Mouse (Mus musculus): ENCODE measurements around the gene Aff3. TPM values are rescaled to one million over a fixed set of nuclear protein-coding genes. Genes with fewer than 3 reads are reported as not detected.

Aff3 gene
- polyA plus RNA-seq, 1 experiment from 2014 or later = 1.5 TPM

DNA sequence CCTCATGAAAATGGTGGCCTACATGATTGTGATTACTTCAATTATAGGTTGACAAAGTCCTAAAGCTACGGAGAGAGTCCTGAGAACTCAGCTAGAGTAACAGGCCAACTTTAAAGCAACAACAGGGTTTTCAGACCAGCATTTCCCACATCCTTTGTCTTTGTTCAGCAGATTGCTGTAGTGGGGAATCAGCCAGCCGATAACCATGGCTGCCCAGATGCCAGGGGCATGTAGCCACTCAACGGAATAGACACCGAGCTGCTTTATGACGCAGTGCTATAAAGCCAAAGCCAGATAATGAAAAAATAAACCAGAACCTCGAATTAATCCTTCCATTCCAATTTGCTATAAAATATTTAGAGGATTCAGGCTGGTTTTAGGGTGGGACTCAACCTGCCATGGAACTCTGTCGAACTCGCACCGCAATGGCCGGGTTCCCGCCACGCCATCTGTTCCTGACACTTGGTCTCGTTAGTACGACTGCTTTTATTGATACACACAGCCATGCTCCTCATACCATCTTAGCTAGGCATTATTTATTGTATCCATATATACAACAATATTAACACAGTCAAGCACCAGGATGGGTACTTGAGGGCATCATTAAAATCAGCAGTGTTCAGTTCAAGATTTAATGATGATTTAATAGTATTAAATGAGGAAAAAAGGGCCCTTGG lies 297.2 kb downstream of the Aff3 start:
- no peak overlapping the region for H3K27ac ChIP-seq
- H3K4me1 ChIP-seq = no peaks in the 10 kb centered on the region; the same call in 1 of the 2 replicates
- 81% methylated on average over 14 of the region's 14 CpGs for WGBS (ENCODE audit: insufficient replicate concordance)
- no peaks in the 10 kb centered on the region for H3K27me3 ChIP-seq (replicated peaks)
- H3K4me2 ChIP-seq = no peak overlapping the region
- no peaks in the 10 kb centered on the region for H3K36me3 ChIP-seq
- H3K9ac ChIP-seq = no peak overlapping the region
- ATAC-seq = no peak
- H3K9me3 ChIP-seq (replicated peaks) = no peaks in the 10 kb centered on the region
- H3K4me3 ChIP-seq = no peak overlapping the region

DNA sequence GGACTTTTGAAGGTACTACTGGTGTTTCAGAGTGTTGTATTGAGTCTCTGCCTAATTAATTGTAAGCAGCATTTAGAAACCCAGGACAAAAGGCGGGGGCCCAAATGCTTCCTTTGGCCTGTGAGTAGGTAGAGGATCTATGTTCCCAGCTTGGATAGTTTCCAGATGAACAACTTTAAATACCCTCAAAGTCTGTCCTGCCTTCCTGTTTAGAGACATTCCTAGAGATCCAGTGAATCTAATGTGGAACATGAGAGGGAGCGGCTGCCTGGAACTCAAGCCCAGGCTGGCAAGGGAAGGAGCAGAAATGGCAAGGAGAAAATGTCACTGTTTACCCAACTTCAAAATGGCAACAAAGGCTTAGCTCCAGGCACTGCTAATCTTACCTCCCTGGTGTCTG lies 300.9 kb downstream of the Aff3 start:
- Histone ChIP-seq H3K9ac (no peak overlapping the region), H3K9me3 (replicated peaks) (no peaks in the 10 kb centered on the region), H3K27ac (no peak overlapping the region), H3K36me3 (no peaks in the 10 kb centered on the region), H3K4me3 (no peak overlapping the region), H3K4me2 (no peak overlapping the region), H3K27me3 (replicated peaks) (no peaks in the 10 kb centered on the region), H3K4me1 (no peaks in the 10 kb centered on the region)
- ATAC-seq = no peak
- WGBS (ENCODE audit: insufficient replicate concordance) = 69% methylated on average over 2 of the region's 2 CpGs

DNA sequence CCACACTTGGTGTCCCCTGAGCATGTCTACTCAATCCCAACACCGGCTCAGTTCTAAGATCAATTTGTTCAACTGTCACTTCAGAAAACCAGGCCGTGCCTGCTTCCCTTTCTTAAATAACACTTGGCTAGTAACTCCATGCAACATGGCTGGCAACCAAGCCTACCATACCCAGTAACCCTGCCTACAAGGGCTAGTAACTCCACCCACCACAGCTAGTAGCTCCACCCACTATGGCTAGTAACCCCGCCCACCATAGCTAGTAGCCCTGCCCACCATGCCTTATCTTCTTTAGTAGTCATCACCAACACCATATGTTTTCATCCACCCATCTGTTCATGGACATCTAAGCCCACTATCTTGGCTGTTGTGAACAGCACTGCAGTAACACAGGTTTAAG lies 302.5 kb downstream of the Aff3 start:
- no peak overlapping the region for H3K4me2 ChIP-seq
- H3K27me3 ChIP-seq (replicated peaks) = no peaks in the 10 kb centered on the region
- 79% methylated on average over 3 of the region's 3 CpGs for WGBS (ENCODE audit: insufficient replicate concordance)
- no peaks in the 10 kb centered on the region for H3K36me3 ChIP-seq
- no peaks in the 10 kb centered on the region for H3K4me1 ChIP-seq
- ATAC-seq = no peak
- H3K4me3 ChIP-seq = no peak overlapping the region
- H3K9me3 ChIP-seq (replicated peaks) = no peaks in the 10 kb centered on the region
- no peak overlapping the region for H3K9ac ChIP-seq
- H3K27ac ChIP-seq = no peak overlapping the region

DNA sequence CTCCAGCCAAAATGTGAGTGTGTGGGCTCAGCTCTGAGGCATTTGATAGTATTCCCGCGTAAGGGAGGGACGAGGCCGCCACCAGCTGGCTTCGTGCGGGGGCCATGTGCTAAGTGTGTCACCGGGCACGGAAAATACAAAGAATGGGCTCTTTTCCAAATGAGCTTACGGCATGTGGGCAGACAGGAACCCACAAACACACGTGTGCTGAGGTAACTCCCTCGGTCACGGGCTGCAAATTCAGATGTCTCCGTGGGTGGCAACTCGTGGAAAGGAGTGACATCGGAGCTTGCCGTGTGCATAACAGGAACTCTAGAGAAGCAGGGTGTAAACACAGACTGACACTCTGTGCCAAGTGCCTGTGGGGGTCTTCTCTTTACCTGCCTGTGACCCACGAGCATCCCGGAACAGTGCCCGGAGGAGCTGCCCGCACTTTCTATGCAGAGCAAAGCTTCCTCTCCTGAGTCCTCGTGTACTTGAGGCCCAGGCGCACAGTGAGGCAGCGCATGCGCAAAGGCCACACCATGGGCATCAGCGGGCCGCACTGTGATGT lies 305.9 kb downstream of the Aff3 start:
- H3K36me3 ChIP-seq = no peaks in the 10 kb centered on the region
- no peak overlapping the region for H3K9ac ChIP-seq
- H3K9me3 ChIP-seq (replicated peaks) = no peaks in the 10 kb centered on the region
- H3K4me3 ChIP-seq = no peak overlapping the region
- no peaks in the 10 kb centered on the region for H3K27me3 ChIP-seq (replicated peaks)
- no peak overlapping the region for H3K27ac ChIP-seq
- 83% methylated on average over 26 of the region's 26 CpGs for WGBS (ENCODE audit: insufficient replicate concordance)
- no peaks in the 10 kb centered on the region for H3K4me1 ChIP-seq
- H3K4me2 ChIP-seq = no peak overlapping the region
- ATAC-seq = no peak

DNA sequence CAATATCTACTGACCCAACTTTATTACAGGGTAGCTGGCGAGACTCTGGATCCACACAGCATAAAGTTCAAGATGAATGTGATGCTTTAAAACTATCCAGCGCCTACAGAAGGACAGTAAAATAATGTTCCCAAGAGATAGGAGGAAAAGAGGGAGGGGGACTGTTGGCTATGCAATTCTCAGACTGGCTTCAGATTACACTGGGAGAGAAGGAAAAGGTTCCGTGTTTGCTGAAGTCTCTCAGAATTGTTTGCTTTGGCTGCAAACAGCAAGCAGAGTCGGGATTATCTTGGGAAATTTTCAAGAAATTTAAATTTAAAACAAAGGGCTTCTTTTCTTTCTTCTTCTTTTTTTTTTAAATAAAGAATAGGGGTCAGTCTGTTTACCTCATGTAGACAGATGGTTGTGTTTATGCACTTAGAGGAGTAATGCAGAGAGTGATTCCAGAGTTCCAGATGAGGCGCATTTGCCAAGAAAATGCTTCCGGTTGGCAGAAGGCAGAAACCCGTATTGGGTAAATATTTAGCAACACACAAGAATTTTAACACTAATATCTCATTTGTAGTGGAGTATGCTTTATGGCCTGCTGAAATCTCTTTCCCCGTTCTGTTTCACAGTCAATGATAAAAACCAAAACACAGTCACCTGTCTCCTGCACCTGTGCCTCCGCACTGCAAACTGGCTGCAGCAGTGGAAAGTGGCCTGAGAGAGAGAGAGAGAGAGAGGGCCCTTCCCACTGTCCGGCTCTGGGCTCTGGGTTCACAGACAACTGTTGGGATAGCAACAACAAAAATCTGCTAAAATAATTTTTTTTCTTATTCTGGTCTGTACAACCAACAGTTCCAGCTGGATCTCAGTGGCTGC lies 306.6 kb downstream of the Aff3 start:
- H3K36me3 ChIP-seq = no peaks in the 10 kb centered on the region
- H3K27ac ChIP-seq = no peak overlapping the region
- no peaks in the 10 kb centered on the region for H3K9me3 ChIP-seq (replicated peaks)
- 61% methylated on average over 10 of the region's 10 CpGs for WGBS (ENCODE audit: insufficient replicate concordance)
- H3K4me2 ChIP-seq = no peak overlapping the region
- no peak for ATAC-seq
- no peaks in the 10 kb centered on the region for H3K4me1 ChIP-seq
- H3K27me3 ChIP-seq (replicated peaks) = no peaks in the 10 kb centered on the region
- H3K4me3 ChIP-seq = no peak overlapping the region
- no peak overlapping the region for H3K9ac ChIP-seq

DNA sequence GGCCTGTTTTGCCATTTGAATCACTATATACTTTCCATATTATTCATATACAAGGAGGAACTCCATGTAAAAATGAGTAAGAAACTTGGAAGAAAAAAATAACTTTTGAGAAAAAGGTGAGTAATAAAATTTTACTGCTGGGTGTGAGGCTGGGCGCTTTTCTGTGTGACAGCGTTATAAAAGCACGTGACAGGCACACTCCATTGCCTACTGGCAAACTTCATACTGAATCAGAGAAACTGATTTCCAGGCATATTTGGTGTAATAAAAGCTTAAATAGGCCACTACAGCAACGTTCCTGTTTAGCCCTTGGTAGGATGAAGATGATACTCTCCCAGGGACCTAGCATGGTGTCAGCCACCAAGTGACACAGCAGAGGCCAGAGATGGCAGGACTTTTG lies 310.2 kb downstream of the Aff3 start:
- Histone ChIP-seq H3K9me3 (replicated peaks) (no peaks in the 10 kb centered on the region), H3K27me3 (replicated peaks) (no peaks in the 10 kb centered on the region), H3K4me1 (no peaks in the 10 kb centered on the region), H3K4me3 (no peak overlapping the region), H3K27ac (no peak overlapping the region), H3K36me3 (no peaks in the 10 kb centered on the region), H3K9ac (no peak overlapping the region), H3K4me2 (no peak overlapping the region)
- no peak for ATAC-seq
- WGBS (ENCODE audit: insufficient replicate concordance) = 78% methylated on average over 4 of the region's 4 CpGs

DNA sequence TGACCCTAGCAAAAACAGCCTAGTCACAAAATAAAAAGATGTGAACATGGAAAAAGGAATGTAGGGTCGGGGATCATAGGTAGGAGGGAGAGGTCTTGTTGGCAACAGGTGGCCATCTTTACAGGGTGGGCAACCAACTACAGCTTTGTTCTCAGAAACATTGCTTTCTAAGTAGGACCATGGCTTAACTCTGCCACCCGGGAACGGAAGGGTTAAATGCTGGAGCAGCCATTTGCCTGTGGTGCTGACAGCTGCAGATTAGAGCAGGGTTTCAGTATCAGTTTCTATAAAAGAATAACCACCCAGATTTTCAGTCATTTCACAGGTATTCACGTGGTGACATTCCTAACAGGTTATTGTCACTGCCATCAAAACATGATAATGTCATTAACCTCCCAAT lies 317.4 kb downstream of the Aff3 start:
- no peak overlapping the region for H3K27ac ChIP-seq
- H3K9me3 ChIP-seq (replicated peaks) = no peaks in the 10 kb centered on the region
- 65% methylated on average over 4 of the region's 4 CpGs for WGBS (ENCODE audit: insufficient replicate concordance)
- no peaks in the 10 kb centered on the region for H3K4me1 ChIP-seq
- no peak overlapping the region for H3K4me2 ChIP-seq
- no peaks in the 10 kb centered on the region for H3K36me3 ChIP-seq
- no peak overlapping the region for H3K9ac ChIP-seq
- H3K27me3 ChIP-seq (replicated peaks) = no peaks in the 10 kb centered on the region
- no peak overlapping the region for H3K4me3 ChIP-seq
- no peak for ATAC-seq

DNA sequence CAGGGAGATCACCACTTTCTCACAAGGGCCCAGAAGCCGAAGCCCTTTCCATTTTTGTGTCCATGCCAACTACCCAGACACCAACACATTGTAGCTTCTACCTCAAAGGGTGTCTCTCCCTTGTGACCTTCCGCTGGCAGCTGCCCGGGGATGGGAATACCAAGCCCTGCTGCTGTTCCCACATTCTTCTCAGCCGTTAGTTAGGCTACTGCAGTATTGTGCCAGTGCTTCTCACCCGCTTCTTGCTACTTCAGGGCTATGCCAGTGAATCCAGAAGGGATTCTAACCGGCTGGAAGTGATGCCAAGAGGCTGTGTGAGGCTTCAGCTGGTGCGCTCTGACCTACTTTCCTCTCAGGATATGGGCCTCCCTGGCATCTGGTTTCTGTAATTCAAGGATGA lies 330.5 kb downstream of the Aff3 start:
- no peaks in the 10 kb centered on the region for H3K27me3 ChIP-seq (replicated peaks)
- 72% methylated on average over 7 of the region's 7 CpGs for WGBS (ENCODE audit: insufficient replicate concordance)
- no peak for ATAC-seq
- H3K27ac ChIP-seq = no peak overlapping the region
- H3K36me3 ChIP-seq = no peaks in the 10 kb centered on the region
- no peak overlapping the region for H3K4me2 ChIP-seq
- H3K4me3 ChIP-seq = no peak overlapping the region
- H3K9me3 ChIP-seq (replicated peaks) = no peaks in the 10 kb centered on the region
- no peaks in the 10 kb centered on the region for H3K4me1 ChIP-seq
- H3K9ac ChIP-seq = no peak overlapping the region

DNA sequence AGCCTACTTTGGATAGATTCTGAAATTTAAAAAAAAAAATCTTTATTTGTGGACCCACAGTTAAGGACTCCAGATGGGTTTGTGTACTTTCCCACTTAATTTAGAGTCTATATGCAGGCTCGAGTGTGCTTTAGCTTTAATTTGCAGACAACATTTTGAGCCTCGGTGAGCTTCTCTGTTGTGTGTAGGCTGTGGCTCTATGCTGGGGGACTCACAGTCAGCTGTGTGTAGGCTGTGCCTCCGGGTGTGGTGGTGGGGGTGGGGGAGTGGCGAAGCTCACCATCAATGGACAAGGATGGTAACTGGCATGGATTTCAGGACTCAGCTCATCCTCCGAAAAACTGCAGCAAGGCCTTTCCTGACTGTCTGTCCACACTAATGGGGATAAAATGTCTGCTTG lies 331.8 kb downstream of the Aff3 start:
- H3K9ac ChIP-seq = no peak overlapping the region
- H3K36me3 ChIP-seq = no peaks in the 10 kb centered on the region
- WGBS (ENCODE audit: insufficient replicate concordance) = 69% methylated on average over 5 of the region's 5 CpGs

DNA sequence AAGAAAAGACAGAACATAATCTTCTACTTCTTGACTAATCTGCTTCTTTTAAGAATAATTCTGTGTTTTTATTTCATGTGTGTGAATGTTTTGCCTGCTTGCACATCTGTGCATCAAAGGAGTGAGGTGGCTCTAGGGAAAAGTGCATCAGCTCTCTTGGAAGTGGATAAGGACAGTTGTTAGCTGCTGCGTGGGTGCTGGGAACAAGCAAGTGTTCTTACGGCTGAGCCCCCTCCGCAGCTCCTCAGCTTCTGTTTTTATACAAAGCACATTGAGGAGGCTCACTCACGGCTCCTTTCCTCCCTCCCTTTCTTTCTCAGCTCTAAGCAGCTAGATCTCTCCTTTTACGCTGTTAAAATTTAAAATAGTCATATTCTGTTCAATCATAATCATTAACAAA lies 340.5 kb downstream of the Aff3 start:
- Histone ChIP-seq H3K4me2 (no peak overlapping the region), H3K4me3 (no peak overlapping the region), H3K9me3 (replicated peaks) (no peaks in the 10 kb centered on the region), H3K36me3 (no peaks in the 10 kb centered on the region), H3K9ac (no peak overlapping the region), H3K27ac (no peak overlapping the region), H3K4me1 (0 out of 2 replicates have a peak, but pooled peaks cover 3% of the 10 kb centered on the region), H3K27me3 (replicated peaks) (no peaks in the 10 kb centered on the region)
- no peak for ATAC-seq
- 77% methylated on average over 5 of the region's 5 CpGs for WGBS (ENCODE audit: insufficient replicate concordance)

More for the DNA sequence above, 331.8 kb downstream of the Aff3 start:
- ATAC-seq = no peak
- Histone ChIP-seq H3K27me3 (replicated peaks) (no peaks in the 10 kb centered on the region), H3K9me3 (replicated peaks) (no peaks in the 10 kb centered on the region), H3K4me1 (no peaks in the 10 kb centered on the region), H3K4me2 (no peak overlapping the region), H3K27ac (no peak overlapping the region), H3K4me3 (no peak overlapping the region)

DNA sequence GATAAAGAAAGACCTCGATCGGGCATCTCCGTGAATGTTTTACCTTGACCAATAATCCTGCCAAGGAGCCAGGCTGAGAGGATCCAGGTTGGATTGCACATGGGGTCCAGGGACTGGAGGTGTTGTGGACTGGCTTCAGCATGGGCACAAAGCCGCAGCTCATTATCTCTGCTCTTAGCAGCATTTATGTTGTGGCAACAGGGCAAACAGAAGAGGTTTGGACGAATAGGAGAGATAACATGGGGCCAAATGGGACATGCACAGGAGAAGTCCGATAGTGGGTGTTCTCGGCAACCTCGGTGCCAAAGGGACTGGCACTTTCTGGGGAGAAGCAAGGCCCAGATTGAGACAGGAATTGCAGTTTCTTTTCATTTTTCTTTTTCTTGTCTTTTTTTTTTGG lies 342.9 kb downstream of the Aff3 start:
- no peak for ATAC-seq

DNA sequence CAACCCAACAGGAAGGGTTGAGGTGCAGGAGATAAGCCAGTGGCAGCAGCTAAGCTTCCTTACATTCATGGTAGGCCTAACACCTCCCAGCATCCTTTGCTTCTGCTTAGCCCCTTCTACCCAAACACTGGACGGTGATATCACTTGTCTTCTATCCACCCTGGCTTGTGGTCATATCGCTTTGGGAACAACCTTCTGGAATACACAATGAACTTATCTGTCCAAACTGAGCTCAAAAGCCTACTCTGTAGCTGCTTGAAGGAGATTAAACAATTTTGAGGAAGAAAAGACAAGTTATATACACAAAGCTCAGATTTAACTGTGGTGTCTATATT lies 343.8 kb downstream of the Aff3 start:
- no peak for ATAC-seq
- H3K27ac ChIP-seq = no peak overlapping the region
- no peak overlapping the region for H3K4me2 ChIP-seq
- no peak overlapping the region for H3K9ac ChIP-seq
- no peaks in the 10 kb centered on the region for H3K9me3 ChIP-seq (replicated peaks)
- no peaks in the 10 kb centered on the region for H3K36me3 ChIP-seq
- 31% methylated on average over 2 of the region's 2 CpGs for WGBS (ENCODE audit: insufficient replicate concordance)
- 0 out of 2 replicates have a peak, but pooled peaks cover 3% of the 10 kb centered on the region for H3K4me1 ChIP-seq
- H3K4me3 ChIP-seq = no peak overlapping the region
- H3K27me3 ChIP-seq (replicated peaks) = no peaks in the 10 kb centered on the region

More for the DNA sequence above, 342.9 kb downstream of the Aff3 start:
- H3K27ac ChIP-seq = no peak overlapping the region
- 74% methylated on average over 8 of the region's 8 CpGs for WGBS (ENCODE audit: insufficient replicate concordance)
- no peaks in the 10 kb centered on the region for H3K36me3 ChIP-seq
- H3K4me1 ChIP-seq = 0 out of 2 replicates have a peak, but pooled peaks cover 3% of the 10 kb centered on the region
- no peaks in the 10 kb centered on the region for H3K9me3 ChIP-seq (replicated peaks)
- H3K27me3 ChIP-seq (replicated peaks) = no peaks in the 10 kb centered on the region
- no peak overlapping the region for H3K9ac ChIP-seq
- H3K4me2 ChIP-seq = no peak overlapping the region
- H3K4me3 ChIP-seq = no peak overlapping the region
